Mouse (Mus musculus): ENCODE measurements around the gene Polr1c. TPM values are rescaled to one million over a fixed set of nuclear protein-coding genes. Genes with fewer than 3 reads are reported as not detected.
A peak's percentile ranks its signal among the peaks of the same experiment; 100 is the strongest.

The Polr1c gene
- polyA plus RNA-seq, 1 experiment: 60.6 TPM

DNA sequence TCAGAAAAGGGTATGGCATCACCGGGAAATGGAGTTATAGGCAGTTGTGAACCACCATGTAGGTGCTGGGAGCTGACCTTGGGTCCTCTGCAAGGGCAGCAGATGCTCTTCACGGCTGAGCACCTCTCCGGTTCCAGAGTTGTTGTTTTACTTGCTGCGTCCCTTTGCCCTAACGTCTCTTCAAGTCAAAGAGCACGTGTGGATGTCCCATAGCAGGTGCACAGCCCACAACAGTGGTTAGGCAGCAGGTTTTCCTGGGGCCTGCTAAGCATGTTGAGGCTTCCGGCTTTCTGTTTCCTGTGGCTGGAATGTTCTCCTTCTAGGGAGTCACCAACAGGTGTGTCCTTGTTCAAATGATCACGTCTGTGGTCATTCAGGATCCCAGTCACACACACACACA is 36.1 kb upstream of the Polr1c start:
- Histone ChIP-seq H3K27me3 (ENCODE audit: control insufficient read depth, insufficient read depth, low read length) (no peaks in the 10 kb centered on the region), H3K4me3 (ENCODE audit: control insufficient read depth, insufficient read depth, low read length) (no peak overlapping the region), H3K36me3 (ENCODE audit: control insufficient read depth, insufficient read depth, low read length) (peaks cover 3% of the 10 kb centered on the region; the same call in 1 of the 2 replicates), H3K4me1 (replicated peaks; ENCODE audit: control insufficient read depth, insufficient read depth, low read length) (peaks cover 49% of the 10 kb centered on the region), H3K27ac (ENCODE audit: control insufficient read depth, insufficient read depth, low read length) (peak overlapping the region; percentile 86)
- DNase-seq: peak; percentile 41
- TF ChIP-seq POLR2A (IDR thresholded peaks at IDR 0.05; ENCODE audit: control insufficient read depth, extremely low read depth, insufficient read depth, low read length, poor library complexity) (no peak), CTCF (IDR thresholded peaks at IDR 0.05; ENCODE audit: borderline replicate concordance, control insufficient read depth, extremely low read depth, insufficient read depth, low read length, poor library complexity) (no peak)
- WGBS: 52% methylated on average over 8 of the region's 8 CpGs

DNA sequence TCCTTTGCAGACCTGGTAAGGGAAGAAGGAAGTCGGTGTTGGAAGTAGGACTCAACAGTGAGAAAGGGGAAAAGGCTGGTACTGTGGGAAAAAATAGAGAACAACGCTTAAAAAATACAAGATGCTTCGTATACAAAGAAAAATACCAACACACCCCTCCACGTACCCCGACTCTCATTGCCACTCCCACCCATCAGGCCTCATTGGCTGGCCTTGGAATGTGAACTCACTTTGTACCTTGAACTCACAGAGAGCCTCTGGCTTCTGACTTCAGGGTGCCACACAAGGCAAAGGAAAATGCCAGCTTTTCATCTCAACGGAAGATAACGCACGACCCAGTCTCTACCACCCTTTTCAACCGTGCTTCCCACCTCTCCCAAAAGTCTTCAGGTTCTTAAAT is 35.3 kb upstream of the Polr1c start:
- H3K27me3 ChIP-seq (ENCODE audit: control insufficient read depth, insufficient read depth, low read length): no peaks in the 10 kb centered on the region
- peaks cover 46% of the 10 kb centered on the region for H3K4me1 ChIP-seq (replicated peaks; ENCODE audit: control insufficient read depth, insufficient read depth, low read length)
- H3K36me3 ChIP-seq (ENCODE audit: control insufficient read depth, insufficient read depth, low read length): peaks cover 8% of the 10 kb centered on the region; the same call in 1 of the 2 replicates
- DNase-seq: no peak
- no peak for TF ChIP-seq POLR2A (IDR thresholded peaks at IDR 0.05; ENCODE audit: control insufficient read depth, extremely low read depth, insufficient read depth, low read length, poor library complexity)
- TF ChIP-seq CTCF (IDR thresholded peaks at IDR 0.05; ENCODE audit: borderline replicate concordance, control insufficient read depth, extremely low read depth, insufficient read depth, low read length, poor library complexity): no peak
- H3K4me3 ChIP-seq (ENCODE audit: control insufficient read depth, insufficient read depth, low read length): no peak overlapping the region; the same call in 1 of the 2 replicates
- peak overlapping the region; percentile 86 for H3K27ac ChIP-seq (ENCODE audit: control insufficient read depth, insufficient read depth, low read length)
- 30% methylated on average over 9 of the region's 9 CpGs for WGBS

DNA sequence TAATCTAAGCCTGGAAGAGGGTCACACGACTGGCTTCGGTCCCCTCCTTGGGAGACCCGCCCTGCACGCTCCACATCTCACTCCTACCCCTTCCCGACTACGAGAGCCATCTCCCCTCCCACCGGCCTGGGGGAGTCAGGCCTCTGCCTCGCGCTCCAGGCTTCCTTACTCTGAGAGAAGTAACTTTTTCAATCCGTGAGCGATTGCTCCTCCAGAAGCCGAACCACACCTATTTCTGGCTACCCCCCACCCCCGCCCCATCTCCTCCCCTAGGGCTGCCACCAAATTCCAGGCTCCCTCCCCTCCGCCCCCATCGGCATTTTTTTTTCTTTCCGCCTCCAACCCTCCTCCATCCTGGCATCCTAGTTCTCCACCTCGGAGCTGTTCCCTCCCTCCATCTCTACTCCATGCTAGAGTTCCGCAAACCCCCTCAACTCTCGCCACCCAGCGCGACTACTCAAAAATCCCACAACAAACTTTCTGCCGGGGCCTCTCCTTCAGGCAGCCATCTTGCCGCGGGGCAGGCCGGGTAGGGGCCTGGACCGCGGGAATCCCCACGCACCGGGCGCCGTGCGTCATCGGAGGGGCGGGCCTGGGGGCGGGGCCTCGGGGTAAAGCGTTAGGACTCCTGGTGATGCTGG is 34.7 kb upstream of the Polr1c start, which contains the start of gene Tjap1:
TSS of gene Tjap1 (minus strand) at position 544 of the 641 bp plus-strand sequence.
- Histone ChIP-seq H3K36me3 (ENCODE audit: control insufficient read depth, insufficient read depth, low read length) (peaks cover 8% of the 10 kb centered on the region; the same call in 1 of the 2 replicates), H3K27ac (ENCODE audit: control insufficient read depth, insufficient read depth, low read length) (peak within 1 kb of the TSS; percentile 86), H3K4me1 (replicated peaks; ENCODE audit: control insufficient read depth, insufficient read depth, low read length) (peaks cover 41% of the 10 kb centered on the region), H3K27me3 (ENCODE audit: control insufficient read depth, insufficient read depth, low read length) (no peaks in the 10 kb centered on the region), H3K4me3 (ENCODE audit: control insufficient read depth, insufficient read depth, low read length) (peak within 1 kb of the TSS; percentile 99)
- WGBS: under 1% methylated on average over 37 of the region's 37 CpGs
- TF ChIP-seq POLR2A (IDR thresholded peaks at IDR 0.05; ENCODE audit: control insufficient read depth, extremely low read depth, insufficient read depth, low read length, poor library complexity) (peak; percentile 68; the same call in 1 of the 2 replicates), CTCF (IDR thresholded peaks at IDR 0.05; ENCODE audit: borderline replicate concordance, control insufficient read depth, extremely low read depth, insufficient read depth, low read length, poor library complexity) (no peak)
- DNase-seq: peak; percentile 76

DNA sequence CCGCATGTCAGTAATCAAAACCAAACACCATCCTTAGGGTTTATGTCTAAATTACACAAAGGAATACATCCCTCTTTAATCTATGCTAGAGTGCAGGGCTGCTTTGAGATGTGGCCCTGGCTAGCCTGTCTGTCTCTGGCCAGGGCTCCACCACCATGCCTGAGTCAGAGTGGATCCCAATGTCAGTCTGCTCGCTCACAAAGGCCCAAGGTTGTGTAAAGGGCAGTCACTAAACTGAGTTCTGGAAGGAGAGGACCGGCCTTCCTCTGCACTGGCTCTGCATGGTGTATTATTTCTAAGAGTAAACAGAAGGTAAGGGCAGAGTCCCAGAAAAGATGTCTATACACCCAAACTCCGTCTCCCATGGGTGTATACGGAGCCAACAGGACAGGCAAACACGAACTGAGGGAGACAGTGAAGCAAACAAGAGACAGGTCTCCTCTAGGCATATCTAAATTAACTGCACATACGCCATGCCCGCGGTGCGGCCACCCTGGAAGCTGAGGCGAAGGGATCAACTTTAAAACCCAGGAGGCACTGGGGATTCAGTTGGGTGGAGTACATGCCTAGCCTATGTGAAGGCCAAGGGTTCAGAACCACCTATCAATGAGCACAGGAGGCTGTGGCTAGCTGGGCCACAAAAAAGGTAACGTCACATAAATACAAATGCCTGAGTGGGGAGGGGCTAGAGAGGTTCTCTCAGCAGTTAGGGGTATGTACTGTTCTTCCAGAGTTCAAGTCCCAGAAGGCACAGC is 30.3 kb upstream of the Polr1c start:
- Histone ChIP-seq H3K27ac (ENCODE audit: control insufficient read depth, insufficient read depth, low read length) (no peak overlapping the region), H3K36me3 (ENCODE audit: control insufficient read depth, insufficient read depth, low read length) (peaks cover 8% of the 10 kb centered on the region; the same call in 1 of the 2 replicates), H3K4me1 (replicated peaks; ENCODE audit: control insufficient read depth, insufficient read depth, low read length) (peaks cover 12% of the 10 kb centered on the region), H3K27me3 (ENCODE audit: control insufficient read depth, insufficient read depth, low read length) (no peaks in the 10 kb centered on the region), H3K4me3 (ENCODE audit: control insufficient read depth, insufficient read depth, low read length) (no peak overlapping the region)
- no peak for DNase-seq
- WGBS: 97% methylated on average over 12 of the region's 12 CpGs
- TF ChIP-seq CTCF (IDR thresholded peaks at IDR 0.05; ENCODE audit: borderline replicate concordance, control insufficient read depth, extremely low read depth, insufficient read depth, low read length, poor library complexity) (no peak), POLR2A (IDR thresholded peaks at IDR 0.05; ENCODE audit: control insufficient read depth, extremely low read depth, insufficient read depth, low read length, poor library complexity) (no peak)

DNA sequence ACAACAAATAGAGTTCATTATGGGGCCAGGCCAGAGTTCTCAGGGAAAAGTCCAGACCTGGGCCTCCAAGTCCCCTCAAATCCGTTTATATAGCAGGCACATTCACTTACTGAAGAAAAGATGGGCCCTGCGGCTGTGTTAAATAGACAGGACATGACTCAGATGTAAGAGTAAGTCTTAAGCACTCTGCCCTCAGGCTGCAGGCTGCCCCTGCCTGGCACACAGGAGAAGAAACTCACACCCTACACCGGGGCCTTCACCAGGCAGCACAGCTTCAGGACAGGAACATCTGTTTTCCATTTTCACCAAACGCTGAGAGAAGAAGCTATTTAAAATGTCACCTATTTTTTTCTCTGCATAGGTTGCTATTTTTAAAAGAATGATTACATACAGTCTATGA is 29.7 kb upstream of the Polr1c start:
- 91% methylated on average over 4 of the region's 4 CpGs for WGBS
- TF ChIP-seq POLR2A (IDR thresholded peaks at IDR 0.05; ENCODE audit: control insufficient read depth, extremely low read depth, insufficient read depth, low read length, poor library complexity): no peak
- no peak for TF ChIP-seq CTCF (IDR thresholded peaks at IDR 0.05; ENCODE audit: borderline replicate concordance, control insufficient read depth, extremely low read depth, insufficient read depth, low read length, poor library complexity)
- Histone ChIP-seq H3K36me3 (ENCODE audit: control insufficient read depth, insufficient read depth, low read length) (peaks cover 8% of the 10 kb centered on the region; the same call in 1 of the 2 replicates), H3K27me3 (ENCODE audit: control insufficient read depth, insufficient read depth, low read length) (no peaks in the 10 kb centered on the region), H3K4me3 (ENCODE audit: control insufficient read depth, insufficient read depth, low read length) (no peak overlapping the region), H3K27ac (ENCODE audit: control insufficient read depth, insufficient read depth, low read length) (no peak overlapping the region), H3K4me1 (replicated peaks; ENCODE audit: control insufficient read depth, insufficient read depth, low read length) (peaks cover 10% of the 10 kb centered on the region)
- DNase-seq: no peak

GRCm38 (mm10) chr17:46275506-46275905 is 27.7 kb upstream of the Polr1c start:
- WGBS: 96% methylated on average over 10 of the region's 10 CpGs
- no peak for DNase-seq
- TF ChIP-seq POLR2A (IDR thresholded peaks at IDR 0.05; ENCODE audit: control insufficient read depth, extremely low read depth, insufficient read depth, low read length, poor library complexity) (no peak), CTCF (IDR thresholded peaks at IDR 0.05; ENCODE audit: borderline replicate concordance, control insufficient read depth, extremely low read depth, insufficient read depth, low read length, poor library complexity) (no peak)
- H3K4me1 ChIP-seq (replicated peaks; ENCODE audit: control insufficient read depth, insufficient read depth, low read length): no peaks in the 10 kb centered on the region
- H3K27me3 ChIP-seq (ENCODE audit: control insufficient read depth, insufficient read depth, low read length): no peaks in the 10 kb centered on the region
- no peak overlapping the region for H3K4me3 ChIP-seq (ENCODE audit: control insufficient read depth, insufficient read depth, low read length)
- peaks cover 12% of the 10 kb centered on the region; the same call in 1 of the 2 replicates for H3K36me3 ChIP-seq (ENCODE audit: control insufficient read depth, insufficient read depth, low read length)
- H3K27ac ChIP-seq (ENCODE audit: control insufficient read depth, insufficient read depth, low read length): no peak overlapping the region
